Mouse (Mus musculus) olfactory bulb, adult 2 months (tissue): ENCODE data around the gene Cdca4.

Source experiments
- CTCF ChIP-seq: fragments of 200-500 bp; IDR thresholded peaks from 2 replicates; pipeline ENCODE4 v1.5.1; 2012; ENCODE audit warnings: low read depth, mild to moderate bottlenecking, low read length, moderate library complexity; ENCODE audit not compliant: insufficient read depth
- POLR2A ChIP-seq: fragments of 200-500 bp; IDR thresholded peaks from 2 replicates; pipeline ENCODE4 v1.6.1; 2012; ENCODE audit warnings: mild to moderate bottlenecking, low read depth, low read length, moderate library complexity; ENCODE audit not compliant: insufficient read depth

GRCm38 (mm10) chr12:112860765-112861164, 31.5 kb upstream of the Cdca4 start:
- TF ChIP-seq CTCF (no peak), POLR2A (no peak)
